Comparison of ENCODE assay signal across 48 mouse cellular contexts in the genomic region with DNA sequence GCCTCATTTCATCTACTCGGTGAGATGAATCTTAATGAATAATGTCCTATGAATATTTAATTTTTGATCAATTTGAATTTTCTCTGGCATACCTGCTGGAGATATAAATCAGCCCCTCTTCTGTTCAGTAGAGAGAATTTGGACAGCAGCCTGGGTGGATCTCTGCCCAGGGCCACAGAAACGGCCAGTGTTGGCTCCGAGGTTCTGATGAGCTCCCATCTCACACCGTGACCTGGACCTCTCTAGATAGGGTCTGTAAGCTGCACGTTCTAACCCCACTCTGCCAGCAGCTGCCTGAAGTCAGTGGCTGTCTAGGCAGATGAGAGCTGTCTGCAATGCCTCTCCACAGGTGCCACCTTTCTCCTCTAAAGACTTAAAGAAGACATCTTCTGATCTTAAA. TPM values are rescaled to one million over a fixed set of nuclear protein-coding genes. Genes with fewer than 3 reads are reported as not detected.
"Had no signal": no experiment of that assay in that cellular context is flagged by ENCODE, and none has a peak within 500 bp of the region (broad histone marks: within the 10 kb centered on the region; RNA-seq: fewer than 3 reads in every experiment).

No protein-coding gene starts in this region.

- H3K9ac ChIP-seq: heart, embryonic 12.5 days; heart, embryonic 13.5 days; heart, embryonic 15.5 days; hindbrain, embryonic 12.5 days; hindbrain, embryonic 13.5 days; hindbrain, embryonic 14.5 days; hindbrain, embryonic 15.5 days; intestine, embryonic 15.5 days; kidney, embryonic 15.5 days had no signal

- H3K4me3 ChIP-seq: heart, embryonic 12.5 days; heart, embryonic 13.5 days; heart, embryonic 15.5 days; hindbrain, embryonic 10.5 days; hindbrain, embryonic 12.5 days; hindbrain, embryonic 13.5 days; hindbrain, embryonic 15.5 days; intestine, embryonic 15.5 days; kidney, embryonic 15.5 days; layer of hippocampus, adult 2 months; left cerebral cortex, adult 2 months had no signal

- DNase-seq: heart, postnatal 14 days; heart, postnatal 36 days; kidney, adult 11 months; kidney, adult 18-20 months; kidney, adult 2 months; kidney, adult 8-10 months; kidney, postnatal 10 days; kidney, postnatal 14 days; kidney, postnatal 25 days; layer of hippocampus, adult 9-11 months; layer of hippocampus, postnatal 36 days had no signal

- H3K27ac ChIP-seq: heart, embryonic 13.5 days; heart, embryonic 15.5 days; hindbrain, embryonic 10.5 days; hindbrain, embryonic 12.5 days; hindbrain, embryonic 13.5 days; hindbrain, embryonic 14.5 days; hindbrain, embryonic 15.5 days; hindbrain, postnatal 0 days; intestine, embryonic 15.5 days; kidney, embryonic 15.5 days; kidney, postnatal 0 days; layer of hippocampus, adult 2 months; left cerebral cortex, adult 2 months had no signal

- H3K4me2 ChIP-seq: heart, embryonic 12.5 days; heart, embryonic 13.5 days; heart, embryonic 15.5 days; hindbrain, embryonic 12.5 days; hindbrain, embryonic 13.5 days; hindbrain, embryonic 14.5 days; hindbrain, embryonic 15.5 days; intestine, embryonic 15.5 days; kidney, embryonic 15.5 days had no signal

- H3K9me3 ChIP-seq: heart, embryonic 12.5 days; heart, embryonic 13.5 days; heart, embryonic 15.5 days; hindbrain, embryonic 10.5 days; hindbrain, embryonic 12.5 days; hindbrain, embryonic 13.5 days; hindbrain, embryonic 15.5 days; intestine, embryonic 15.5 days; kidney, embryonic 15.5 days had no signal

- H3K27me3 ChIP-seq: heart, embryonic 12.5 days; heart, embryonic 13.5 days; heart, embryonic 15.5 days; hindbrain, embryonic 12.5 days; hindbrain, embryonic 15.5 days; intestine, embryonic 15.5 days; kidney, embryonic 15.5 days had no signal

- H3K36me3 ChIP-seq: heart, embryonic 12.5 days; heart, embryonic 13.5 days; heart, embryonic 15.5 days; hindbrain, embryonic 10.5 days; hindbrain, embryonic 12.5 days; hindbrain, embryonic 13.5 days; hindbrain, embryonic 15.5 days; intestine, embryonic 15.5 days; kidney, embryonic 15.5 days had no signal

- ATAC-seq: hindbrain, embryonic 16.5 days; hindbrain, postnatal 0 days; inflammation-experienced regulatory T-cells, adult 6 months; intestine, embryonic 15.5 days; intestine, embryonic 16.5 days; intestine, postnatal 0 days had no signal

RNA-seq across cellular contexts. Expression of a gene that starts 28.4 kb away (rescaled TPM):
- total RNA-seq: heart, postnatal 10 days; heart, postnatal 14 days; heart, postnatal 25 days; heart, postnatal 36 days; heart, postnatal 4 days; hematopoietic stem cell, adult 5-6 weeks; hindbrain, postnatal 0 days; layer of hippocampus, adult 18-20 months; layer of hippocampus, adult 2 months; layer of hippocampus, adult 8-10 months; layer of hippocampus, postnatal 10 days; layer of hippocampus, postnatal 14 days; layer of hippocampus, postnatal 25 days; layer of hippocampus, postnatal 36 days; left cerebral cortex, adult 18-20 months; left cerebral cortex, adult 2 months; left cerebral cortex, adult 8-10 months had no signal
- polyA plus RNA-seq: heart, embryonic 12.5 days; heart, embryonic 13.5 days; heart, embryonic 14.5 days; heart, embryonic 15.5 days; heart, embryonic 16.5 days; heart, postnatal 0 days; hindbrain, embryonic 10.5 days; hindbrain, embryonic 11.5 days; hindbrain, embryonic 12.5 days; hindbrain, embryonic 13.5 days; hindbrain, embryonic 14.5 days; hindbrain, embryonic 15.5 days; hindbrain, embryonic 16.5 days; hindbrain, postnatal 0 days; inflammation-experienced regulatory T-cells, adult 6 months; intestine, embryonic 14.5 days; intestine, embryonic 15.5 days; intestine, embryonic 16.5 days; intestine, postnatal 0 days; kidney, adult 2 months; kidney, embryonic 14.5 days; kidney, embryonic 15.5 days; kidney, embryonic 16.5 days; kidney, postnatal 0 days; large intestine, adult 2 months had no signal
